16 mouse cellular contexts compared by ENCODE assay signal in genomic region chr10:59628641-59629505, GRCm38 (mm10). TPM values are rescaled to one million over a fixed set of nuclear protein-coding genes. Genes with fewer than 3 reads are reported as not detected.
DNase-seq lines count a peak whose midpoint lies in the region; ATAC-seq and TF ChIP-seq lines count a peak whose summit lies in the region.
"Had no signal": no experiment of that assay in that cellular context is flagged by ENCODE, and none has a peak within 500 bp of the region (broad histone marks: within the 10 kb centered on the region; RNA-seq: fewer than 3 reads in every experiment).

No protein-coding gene starts in this region.

- no peaks in the 10 kb centered on the region for H3K36me3 ChIP-seq in heart, embryonic 10.5 days
- H3K36me3 ChIP-seq in midbrain, embryonic 11.5 days (ENCODE audit: control insufficient read depth, insufficient read depth, low read length): no peaks in the 10 kb centered on the region
- H3K36me3 ChIP-seq in midbrain, embryonic 10.5 days: no peaks in the 10 kb centered on the region
- H3K36me3 ChIP-seq in limb, embryonic 14.5 days (ENCODE audit: control insufficient read depth, insufficient read depth, low read length): no peaks in the 10 kb centered on the region
- no peaks in the 10 kb centered on the region for H3K36me3 ChIP-seq in stomach, postnatal 0 days (ENCODE audit: control insufficient read depth, insufficient read depth, low read length)
- H3K36me3 ChIP-seq: neural tube, embryonic 13.5 days had no signal

- intact Hi-C loops in heart, postnatal 25 days (cut with DNase I): no loop called here
- intact Hi-C loops in left cerebral cortex, adult 2 months (cut with DNase I): no loop called here

- TF ChIP-seq EP300 in stomach, postnatal 0 days (optimal IDR thresholded peaks at IDR 0.05): no peak

- no peak overlapping the region for H3K9ac ChIP-seq in midbrain, embryonic 11.5 days (ENCODE audit: low read length)
- no peak overlapping the region for H3K9ac ChIP-seq in limb, embryonic 14.5 days (ENCODE audit: low read depth, low read length, severe bottlenecking)
- 0 out of 2 replicates have a peak overlapping the region, but pooled peaks have one; percentile 27 for H3K9ac ChIP-seq in stomach, postnatal 0 days (ENCODE audit: low read length)
- H3K9ac ChIP-seq: neural tube, embryonic 13.5 days had no signal

- WGBS in heart, embryonic 10.5 days: 80% methylated on average over 17 of the region's 17 CpGs
- 53% methylated on average over 17 of the region's 17 CpGs for WGBS in midbrain, embryonic 11.5 days
- WGBS in midbrain, embryonic 10.5 days: 61% methylated on average over 17 of the region's 17 CpGs
- WGBS in limb, embryonic 14.5 days: 57% methylated on average over 17 of the region's 17 CpGs
- WGBS in stomach, postnatal 0 days: 40% methylated on average over 17 of the region's 17 CpGs

- H3K27me3 ChIP-seq in heart, embryonic 10.5 days (ENCODE audit: insufficient read depth, poor library complexity, severe bottlenecking): no peaks in the 10 kb centered on the region
- no peaks in the 10 kb centered on the region for H3K27me3 ChIP-seq in midbrain, embryonic 11.5 days (ENCODE audit: control insufficient read depth, insufficient read depth, low read length)
- H3K27me3 ChIP-seq in midbrain, embryonic 10.5 days (ENCODE audit: low read depth, poor library complexity, severe bottlenecking): no peaks in the 10 kb centered on the region
- H3K27me3 ChIP-seq in limb, embryonic 14.5 days (ENCODE audit: control insufficient read depth, insufficient read depth, low read length): no peaks in the 10 kb centered on the region
- no peaks in the 10 kb centered on the region for H3K27me3 ChIP-seq in stomach, postnatal 0 days (ENCODE audit: control insufficient read depth, insufficient read depth, low read length)
- H3K27me3 ChIP-seq: neural tube, embryonic 13.5 days had no signal

- no peak overlapping the region for H3K27ac ChIP-seq in heart, embryonic 10.5 days
- no peak overlapping the region for H3K27ac ChIP-seq in midbrain, embryonic 11.5 days (ENCODE audit: low read depth, low read length)
- H3K27ac ChIP-seq in midbrain, embryonic 10.5 days (replicated peaks): no peak overlapping the region
- H3K27ac ChIP-seq in limb, embryonic 14.5 days (replicated peaks; ENCODE audit: low read depth, low read length): peak overlapping the region; percentile 26; the same call in 1 of the 2 replicates
- peak overlapping the region; percentile 81 for H3K27ac ChIP-seq in stomach, postnatal 0 days (replicated peaks)
- H3K27ac ChIP-seq in left cerebral cortex, adult 2 months: no peak overlapping the region
- H3K27ac ChIP-seq: macrophage; neural tube, embryonic 13.5 days had no signal

- H3K4me3 ChIP-seq in heart, embryonic 10.5 days: no peak overlapping the region
- H3K4me3 ChIP-seq in midbrain, embryonic 11.5 days (ENCODE audit: low read depth, low read length): no peak overlapping the region
- no peak overlapping the region for H3K4me3 ChIP-seq in midbrain, embryonic 10.5 days
- no peak overlapping the region for H3K4me3 ChIP-seq in limb, embryonic 14.5 days (replicated peaks; ENCODE audit: low read length)
- H3K4me3 ChIP-seq in stomach, postnatal 0 days (ENCODE audit: low read depth, low read length): no peak overlapping the region
- no peak overlapping the region for H3K4me3 ChIP-seq in left cerebral cortex, adult 2 months
- H3K4me3 ChIP-seq: neural tube, embryonic 13.5 days had no signal

- peak; percentile 74 for ATAC-seq in midbrain, embryonic 11.5 days (ENCODE audit: low FRiP score)
- ATAC-seq in limb, embryonic 14.5 days (ENCODE audit: low FRiP score, low read depth): peak; percentile 47
- peak; percentile 93 for ATAC-seq in stomach, postnatal 0 days (ENCODE audit: low FRiP score, low TSS enrichment)

- no peaks in the 10 kb centered on the region for H3K4me1 ChIP-seq in heart, embryonic 10.5 days
- H3K4me1 ChIP-seq in midbrain, embryonic 11.5 days (ENCODE audit: control insufficient read depth, insufficient read depth, low read length): peaks cover 3% of the 10 kb centered on the region; the same call in 1 of the 2 replicates
- H3K4me1 ChIP-seq in midbrain, embryonic 10.5 days: peaks cover 19% of the 10 kb centered on the region
- peaks cover 9% of the 10 kb centered on the region for H3K4me1 ChIP-seq in limb, embryonic 14.5 days (ENCODE audit: control insufficient read depth, insufficient read depth, low read length)
- no peaks in the 10 kb centered on the region for H3K4me1 ChIP-seq in stomach, postnatal 0 days (replicated peaks; ENCODE audit: control insufficient read depth, insufficient read depth)
- H3K4me1 ChIP-seq: neural tube, embryonic 13.5 days had no signal

- no peak overlapping the region for H3K4me2 ChIP-seq in midbrain, embryonic 11.5 days
- H3K4me2 ChIP-seq in limb, embryonic 14.5 days (replicated peaks; ENCODE audit: low read depth, low read length, severe bottlenecking): no peak overlapping the region
- peak overlapping the region; percentile 14; the same call in 1 of the 2 replicates for H3K4me2 ChIP-seq in stomach, postnatal 0 days (replicated peaks; ENCODE audit: low read depth)
- H3K4me2 ChIP-seq: neural tube, embryonic 13.5 days had no signal

- peak; percentile 46 for DNase-seq in heart, embryonic 10.5 days (ENCODE audit: low spot score)
- no peak for DNase-seq in heart, postnatal 25 days (ENCODE audit: low spot score)
- peak; percentile 87 for DNase-seq in midbrain, embryonic 11.5 days (ENCODE audit: low spot score, missing footprints)
- DNase-seq in midbrain, embryonic 10.5 days (ENCODE audit: low spot score): no peak
- peak; percentile 56 for DNase-seq in limb, embryonic 14.5 days (ENCODE audit: low spot score)
- peak; percentile 71 for DNase-seq in stomach, postnatal 0 days (ENCODE audit: low spot score)
- DNase-seq in left cerebral cortex, adult 2 months (ENCODE audit: extremely low spot score in 1 of 2, low spot score in 2 of 2): no peak
- no peak for DNase-seq in Muller cell, postnatal 12 days (ENCODE audit: inconsistent ontology term)
- DNase-seq: adrenal gland, adult 2 months; heart, postnatal 10 days; spleen, adult 18-20 months; thymus, postnatal 4 days had no signal

- no peaks in the 10 kb centered on the region for H3K9me3 ChIP-seq in heart, embryonic 10.5 days
- H3K9me3 ChIP-seq in midbrain, embryonic 11.5 days (ENCODE audit: control insufficient read depth, low read length): no peaks in the 10 kb centered on the region
- no peaks in the 10 kb centered on the region for H3K9me3 ChIP-seq in midbrain, embryonic 10.5 days (replicated peaks)
- no peaks in the 10 kb centered on the region for H3K9me3 ChIP-seq in limb, embryonic 14.5 days (ENCODE audit: control insufficient read depth, low read length)
- no peaks in the 10 kb centered on the region for H3K9me3 ChIP-seq in stomach, postnatal 0 days (ENCODE audit: control insufficient read depth, low read length)
- H3K9me3 ChIP-seq: neural tube, embryonic 13.5 days had no signal

- TF ChIP-seq CTCF in stomach, postnatal 0 days (IDR thresholded peaks at IDR 0.05; ENCODE audit: low read depth): no peak
- TF ChIP-seq CTCF in left cerebral cortex, adult 2 months (IDR thresholded peaks at IDR 0.05): no peak

- TF ChIP-seq POLR2A in limb, embryonic 14.5 days (IDR thresholded peaks at IDR 0.05; ENCODE audit: borderline replicate concordance, extremely low read depth, insufficient read depth, insufficient read length): no peak

RNA-seq across cellular contexts. Expression of gene Mcu, which starts 12.4 kb away (rescaled TPM):
- 19.4 and 27.1 TPM in 2 replicates for polyA plus RNA-seq in heart, embryonic 10.5 days (2016; fragmentation: Nextera tagmentation; extraction: Ambion mirVana)
- 10 to 100 TPM; 21.3 to 22.6 TPM for total RNA-seq in heart, postnatal 25 days (2021)
- polyA plus RNA-seq in midbrain, embryonic 11.5 days (2014; fragmentation: Nextera tagmentation; extraction: Ambion mirVana): 17.7 and 18.4 TPM in 2 replicates
- 18.5 and 18.6 TPM in 2 replicates for polyA plus RNA-seq in midbrain, embryonic 10.5 days (2016; fragmentation: Nextera tagmentation; extraction: Ambion mirVana)
- 34.5 and 37.1 TPM in 2 replicates for polyA plus RNA-seq in limb, embryonic 14.5 days (2012; rRNA removed)
- polyA plus RNA-seq in limb, embryonic 14.5 days (2014; fragmentation: Nextera tagmentation; extraction: Ambion mirVana): 54.2 and 56.7 TPM in 2 replicates
- polyA plus RNA-seq in stomach, postnatal 0 days (2015; fragmentation: Nextera tagmentation; extraction: Ambion mirVana): 56.9 and 57.2 TPM in 2 replicates
- 10 to 100 TPM; 33.9 to 37.1 TPM for total RNA-seq in left cerebral cortex, adult 2 months (2021)

RNA-seq across cellular contexts. Expression of gene Gm10322, which starts 13.0 kb away (rescaled TPM):
- not detected in 2 replicates for polyA plus RNA-seq in heart, embryonic 10.5 days (2016; fragmentation: Nextera tagmentation; extraction: Ambion mirVana)
- total RNA-seq in heart, postnatal 25 days (2021): not detected
- polyA plus RNA-seq in midbrain, embryonic 11.5 days (2014; fragmentation: Nextera tagmentation; extraction: Ambion mirVana): not detected in 2 replicates
- polyA plus RNA-seq in midbrain, embryonic 10.5 days (2016; fragmentation: Nextera tagmentation; extraction: Ambion mirVana): not detected in 2 replicates
- not detected in 2 replicates for polyA plus RNA-seq in limb, embryonic 14.5 days (2012; rRNA removed)
- not detected in 2 replicates for polyA plus RNA-seq in limb, embryonic 14.5 days (2014; fragmentation: Nextera tagmentation; extraction: Ambion mirVana)
- polyA plus RNA-seq in stomach, postnatal 0 days (2015; fragmentation: Nextera tagmentation; extraction: Ambion mirVana): 0.38 TPM in 1 of 2 replicates, not detected in the other
- total RNA-seq in left cerebral cortex, adult 2 months (2021): not detected
- total RNA-seq: adrenal gland, adult 2 months; heart, postnatal 10 days; left cerebral cortex, postnatal 10 days had no signal
- polyA plus RNA-seq: adrenal gland, adult 2 months; kidney, embryonic 14.5 days; macrophage; neural tube, embryonic 13.5 days had no signal

Comparison
In these comparisons a context has a peak if more than half of its experiments do, and no peak if none do; other contexts are left out.
1. DNase-seq: peak in heart, embryonic 10.5 days (single experiment), midbrain, embryonic 11.5 days (single experiment), limb, embryonic 14.5 days (single experiment) and stomach, postnatal 0 days (single experiment); none in heart, postnatal 25 days (single experiment), midbrain, embryonic 10.5 days (single experiment), left cerebral cortex, adult 2 months (0 of 2) and Muller cell, postnatal 12 days (single experiment).
2. H3K27ac ChIP-seq: peak in limb, embryonic 14.5 days (single experiment) and stomach, postnatal 0 days (single experiment); none in heart, embryonic 10.5 days (single experiment), midbrain, embryonic 11.5 days (single experiment), midbrain, embryonic 10.5 days (single experiment) and left cerebral cortex, adult 2 months (single experiment).
3. Peak in every context shown above with its lines, with median percentiles within 50 percentile points of each other: ATAC-seq.